Mouse (Mus musculus) liver, embryonic 14.5 days (tissue): ENCODE data around the gene Ppid.
A peak's percentile ranks its signal among the peaks of the same experiment; 100 is the strongest.

ENCODE experiments used
- CTCF ChIP-seq: IDR thresholded peaks from 2 replicates; pipeline ENCODE4 v1.5.1; 2016; ENCODE audit warnings: antibody characterized with exemption, low read depth, control low read depth
- EP300 ChIP-seq: IDR thresholded peaks from 2 replicates; pipeline ENCODE4 v1.6.1; 2016; ENCODE audit warnings: antibody characterized with exemption, low read depth

DNA sequence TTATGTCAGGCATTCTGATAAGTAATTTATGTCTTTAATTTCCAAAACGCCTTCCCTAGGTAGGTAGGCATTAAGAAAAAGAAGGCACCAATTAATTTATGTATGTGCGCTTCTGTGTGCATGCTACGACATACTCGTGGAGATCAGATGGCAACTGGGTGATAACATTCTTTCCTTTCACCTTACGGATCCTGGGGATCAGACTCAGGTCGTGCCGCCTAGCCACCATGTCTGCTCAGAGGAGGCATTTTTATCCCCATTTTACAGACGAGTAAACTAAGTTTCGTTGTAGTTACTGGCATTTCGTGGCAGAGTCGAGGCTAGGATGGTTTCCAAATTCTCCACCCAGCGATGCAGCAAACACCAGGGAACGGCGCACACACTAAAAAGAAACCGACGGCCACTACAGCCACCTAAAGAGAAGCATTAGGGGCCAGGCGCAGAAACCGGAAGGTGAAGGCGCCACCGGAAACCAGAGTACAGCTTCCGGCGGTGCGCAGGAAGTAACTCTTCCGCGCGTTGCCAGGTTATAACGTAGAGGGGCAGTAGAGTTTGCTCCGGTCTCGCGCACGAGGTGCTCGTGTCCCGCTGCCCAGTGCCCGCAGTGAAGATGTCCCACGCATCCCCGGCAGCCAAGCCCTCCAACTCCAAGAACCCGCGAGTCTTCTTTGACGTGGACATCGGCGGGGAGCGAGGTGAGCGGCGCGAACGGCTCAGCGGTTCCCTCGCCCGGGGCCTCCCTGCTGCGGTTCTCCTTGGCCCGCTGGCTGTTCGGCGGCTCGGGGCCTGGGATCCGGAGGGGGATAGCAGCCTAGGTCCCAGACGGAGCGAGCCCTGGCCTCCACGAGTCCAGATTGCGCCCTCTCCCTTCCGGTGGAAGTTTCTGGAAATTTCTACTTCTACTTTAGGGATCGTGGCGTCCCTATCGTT lies at the start of gene Ppid:
- TF ChIP-seq CTCF (peak; percentile 35; the same call in 1 of the 2 replicates), EP300 (no peak)
